Mouse (Mus musculus) megakaryocyte-erythroid progenitor cell, adult 5-6 weeks (primary cell): ENCODE results near the gene Stox2. TPM values are rescaled to one million over a fixed set of nuclear protein-coding genes. Genes with fewer than 3 reads are reported as not detected.

ENCODE experiments used
- ATAC-seq: replicated peaks from 2 replicates; pipeline ENCODE4 v1.8.0; 2016; ENCODE audit warnings: mild to moderate bottlenecking, inconsistent platforms; ENCODE audit not compliant: severe bottlenecking, poor library complexity, low FRiP score, low TSS enrichment
- total RNA-seq, 2 experiments: library from RNA; stranded (forward) in 1 of 2; stranded (reverse) in 1 of 2; fragments of 200-1000, 215-1000 nt in 1 of 2; fragments of >200 nt in 1 of 2; fragmentation: Nextera tagmentation in 1 of 2; gene quantifications; 2 replicates each; pipeline ENCODE4 v1.2.3; 2014 to 2017

Stox2 gene
- total RNA-seq, 2 experiments from 2014 or later = not detected

GRCm38 (mm10) chr8:47136047-47136446, 310.1 kb downstream of the Stox2 start:
- ATAC-seq = no peak

- no peak for ATAC-seq
Measured at GRCm38 (mm10) chr8:47135586-47135985, 310.6 kb downstream of the Stox2 start.

GRCm38 (mm10) chr8:47134736-47135135, 311.4 kb downstream of the Stox2 start:
- ATAC-seq = no peak

- no peak for ATAC-seq
Measured at GRCm38 (mm10) chr8:47133381-47133780, 312.8 kb downstream of the Stox2 start.

Other genes starting within 250 kb of the Stox2 start
- gene Trappc11, start 87.1 kb upstream of the Stox2 start, total RNA-seq (2014; fragmentation: Nextera tagmentation) = 23.8 and 34.0 TPM in 2 replicates
- gene Trappc11, start 87.1 kb upstream of the Stox2 start, total RNA-seq (2017) = 33.0 and 42.8 TPM in 2 replicates
- 39.0 and 57.0 TPM in 2 replicates for gene Rwdd4a, start 87.3 kb upstream of the Stox2 start, total RNA-seq (2014; fragmentation: Nextera tagmentation)
- gene Rwdd4a, start 87.3 kb upstream of the Stox2 start, total RNA-seq (2017) = 29.7 and 52.0 TPM in 2 replicates
- 30.6 and 54.4 TPM in 2 replicates for gene Ing2, start 229.2 kb upstream of the Stox2 start, total RNA-seq (2014; fragmentation: Nextera tagmentation)
- gene Ing2, start 229.2 kb upstream of the Stox2 start, total RNA-seq (2017) = 14.6 and 58.2 TPM in 2 replicates